Comparison of ENCODE assay signal across 8 mouse cellular contexts in genomic region chr13:29984286-29985100, GRCm38 (mm10). TPM values are rescaled to one million over a fixed set of nuclear protein-coding genes. Genes with fewer than 3 reads are reported as not detected.
DNase-seq lines count a peak whose midpoint lies in the region; ATAC-seq and TF ChIP-seq lines count a peak whose summit lies in the region.

No protein-coding gene starts in this region.

- H3K4me2 ChIP-seq in embryonic facial prominence, embryonic 11.5 days (ENCODE audit: low read depth, low read length) = peak overlapping the region; percentile 49
- H3K4me2 ChIP-seq in midbrain, postnatal 0 days (ENCODE audit: low read depth, low read length, poor library complexity, severe bottlenecking) = peak overlapping the region; percentile 100

- ATAC-seq in embryonic facial prominence, embryonic 11.5 days (replicated peaks; ENCODE audit: insufficient number of reproducible peaks, low FRiP score, low TSS enrichment, low read depth) = peak; percentile 25
- peak; percentile 31 for ATAC-seq in midbrain, postnatal 0 days (ENCODE audit: low FRiP score)

- TF ChIP-seq CTCF in midbrain, postnatal 0 days (IDR thresholded peaks at IDR 0.05) = no peak

- H3K36me3 ChIP-seq in embryonic facial prominence, embryonic 11.5 days (replicated peaks; ENCODE audit: control insufficient read depth, insufficient read depth, low read depth, low read length) = no peaks in the 10 kb centered on the region
- no peaks in the 10 kb centered on the region for H3K36me3 ChIP-seq in midbrain, postnatal 0 days (ENCODE audit: insufficient read depth, low read length)

- peak overlapping the region; percentile 96 for H3K27ac ChIP-seq in embryonic facial prominence, embryonic 11.5 days (replicated peaks; ENCODE audit: low read depth, low read length)
- peak overlapping the region; percentile 95 for H3K27ac ChIP-seq in midbrain, postnatal 0 days (ENCODE audit: low read depth, low read length)

- no peaks in the 10 kb centered on the region for H3K4me1 ChIP-seq in embryonic facial prominence, embryonic 11.5 days (ENCODE audit: control insufficient read depth, insufficient read depth, low read length)
- no peaks in the 10 kb centered on the region for H3K4me1 ChIP-seq in midbrain, postnatal 0 days (ENCODE audit: insufficient read depth, low read length)

- peak overlapping the region; percentile 88 for H3K4me3 ChIP-seq in embryonic facial prominence, embryonic 11.5 days (ENCODE audit: low read depth, low read length)
- peak overlapping the region; percentile 95 for H3K4me3 ChIP-seq in midbrain, postnatal 0 days (ENCODE audit: low read depth, low read length)

- H3K9ac ChIP-seq in embryonic facial prominence, embryonic 11.5 days (replicated peaks; ENCODE audit: low read length) = peak overlapping the region; percentile 100
- H3K9ac ChIP-seq in midbrain, postnatal 0 days (replicated peaks; ENCODE audit: low read length, poor library complexity, severe bottlenecking) = peak overlapping the region; percentile 91

- 0% methylated on average over 16 of the region's 69 CpGs for WGBS in embryonic facial prominence, embryonic 11.5 days
- under 1% methylated on average over 21 of the region's 69 CpGs for WGBS in midbrain, postnatal 0 days

- H3K27me3 ChIP-seq in embryonic facial prominence, embryonic 11.5 days (ENCODE audit: control insufficient read depth, insufficient read depth, low read length) = no peaks in the 10 kb centered on the region
- no peaks in the 10 kb centered on the region for H3K27me3 ChIP-seq in midbrain, postnatal 0 days (ENCODE audit: insufficient read depth, low read length)

- peak; percentile 70 for DNase-seq in layer of hippocampus, adult 11-12 months (ENCODE audit: low spot score)
- DNase-seq in layer of hippocampus, adult 9-10 months (ENCODE audit: low spot score) = no peak
- DNase-seq in embryonic facial prominence, embryonic 11.5 days (ENCODE audit: low spot score) = peak; percentile 82
- DNase-seq in heart, adult 9 months (ENCODE audit: low spot score in 2 of 2) = peak; percentile 69 to 77
- DNase-seq in kidney, adult 9 months = peak; percentile 62
- peak; percentile 85 for DNase-seq in liver
- peak; percentile 71 for DNase-seq in midbrain, postnatal 0 days (ENCODE audit: low spot score)
- DNase-seq in spleen, postnatal 10 days (ENCODE audit: low spot score in 2 of 2) = peak; percentile 66 to 81

- no peaks in the 10 kb centered on the region for H3K9me3 ChIP-seq in embryonic facial prominence, embryonic 11.5 days (replicated peaks; ENCODE audit: control insufficient read depth, low read length)
- no peaks in the 10 kb centered on the region for H3K9me3 ChIP-seq in midbrain, postnatal 0 days (ENCODE audit: low read length)

RNA-seq across cellular contexts. Expression of gene E2f3, which starts 1.4 kb away (rescaled TPM):
- polyA plus RNA-seq in embryonic facial prominence, embryonic 11.5 days (2014; fragmentation: Nextera tagmentation; extraction: Ambion mirVana) = 19.0 and 19.6 TPM in 2 replicates
- 8.7 and 9.2 TPM in 2 replicates for total RNA-seq in midbrain, postnatal 0 days (2014; rRNA removed)
- polyA plus RNA-seq in midbrain, postnatal 0 days (2015; fragmentation: Nextera tagmentation; extraction: Ambion mirVana) = 2.9 and 3.3 TPM in 2 replicates
